Mouse (Mus musculus) cerebellum, adult 11-12 months (tissue): Measurements from ENCODE around the gene Greb1.
"Not testable (repeated sequence)": the region's sequence is repeated elsewhere in the genome, so short reads cannot be mapped to it uniquely, and the experiment has no call there.

Experiments
- DNase-seq: peaks from one replicate; pipeline ENCODE4 v3.0.0; 2022

Gene Greb1

DNA sequence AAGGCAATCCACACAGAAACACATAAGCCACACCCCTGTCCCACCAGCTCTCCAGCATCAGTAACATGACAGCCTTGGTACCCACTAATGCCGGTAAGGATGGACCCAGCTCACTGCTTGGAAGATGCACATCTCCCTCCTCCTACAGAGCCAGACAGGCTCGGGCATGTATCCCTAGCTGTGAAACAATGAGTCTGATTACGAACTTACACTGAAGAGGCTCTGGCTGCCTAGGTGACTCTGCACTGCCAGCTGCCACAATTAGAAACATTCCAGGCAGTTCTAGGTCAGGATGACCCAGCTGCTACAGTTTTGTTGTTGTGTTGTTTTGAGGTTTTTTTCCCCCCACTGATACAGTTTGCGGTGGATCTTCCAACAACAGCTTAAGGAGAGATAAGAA is 40.4 kb downstream of the Greb1 start:
- DNase-seq = no peak

DNA sequence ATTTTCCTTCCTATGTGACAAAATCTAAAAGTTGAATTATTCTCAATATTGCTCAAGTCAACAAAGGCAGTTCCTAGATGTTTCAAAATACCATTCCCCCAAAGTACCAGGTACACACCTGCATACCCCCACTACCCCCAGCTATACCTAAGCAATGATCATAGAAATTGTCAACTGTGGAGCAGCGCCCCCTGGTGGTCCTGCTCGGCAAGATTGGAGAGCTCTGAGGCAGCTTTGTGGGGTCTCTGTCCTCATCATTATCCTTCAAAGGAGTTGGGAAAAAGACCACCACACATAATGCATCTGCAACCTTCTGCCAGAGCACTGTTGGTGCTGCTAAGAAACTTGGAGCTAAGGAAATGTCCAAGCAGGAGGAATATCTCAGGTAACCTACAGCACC is 46.4 kb downstream of the Greb1 start:
- DNase-seq = no peak

DNA sequence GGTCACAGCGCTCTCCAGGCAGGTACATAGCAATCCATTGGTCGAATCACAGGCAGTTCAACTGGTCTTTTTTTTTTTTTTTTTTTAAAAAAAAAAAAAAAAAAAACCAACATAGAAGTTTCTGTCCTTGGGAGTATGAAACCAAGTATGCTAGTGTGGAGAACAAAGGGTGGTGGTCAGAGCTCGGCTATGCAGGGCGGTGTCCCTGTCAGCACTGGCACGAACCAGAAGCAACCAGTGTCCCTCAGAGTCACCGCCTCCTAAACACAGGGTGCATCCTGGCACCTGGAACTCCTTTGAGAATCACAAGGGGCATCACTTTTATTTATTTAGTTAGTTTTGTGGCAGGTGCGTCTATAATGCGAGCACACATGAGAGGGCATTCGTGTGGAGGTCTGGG is 47.1 kb downstream of the Greb1 start:
- DNase-seq = no peak

DNA sequence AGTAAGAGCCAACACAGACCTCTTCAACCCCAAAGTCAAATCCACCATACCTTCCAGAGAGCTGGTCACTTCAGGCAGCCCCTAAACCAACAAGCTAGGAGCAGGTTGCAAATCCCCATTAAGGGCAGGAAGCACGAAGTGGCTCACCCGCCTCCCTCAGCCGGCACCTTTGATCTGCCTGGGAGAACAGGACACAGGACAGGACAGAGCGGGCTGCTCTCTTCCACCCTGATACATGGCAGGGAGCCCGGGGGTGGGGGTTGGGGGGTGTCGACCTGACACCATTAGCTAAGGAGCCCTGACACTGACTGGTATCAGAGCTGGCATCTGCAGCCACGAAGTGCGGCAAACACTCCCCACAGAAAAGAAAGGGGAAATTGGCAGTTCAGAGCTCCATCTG is 47.6 kb downstream of the Greb1 start:
- no peak for DNase-seq

DNA sequence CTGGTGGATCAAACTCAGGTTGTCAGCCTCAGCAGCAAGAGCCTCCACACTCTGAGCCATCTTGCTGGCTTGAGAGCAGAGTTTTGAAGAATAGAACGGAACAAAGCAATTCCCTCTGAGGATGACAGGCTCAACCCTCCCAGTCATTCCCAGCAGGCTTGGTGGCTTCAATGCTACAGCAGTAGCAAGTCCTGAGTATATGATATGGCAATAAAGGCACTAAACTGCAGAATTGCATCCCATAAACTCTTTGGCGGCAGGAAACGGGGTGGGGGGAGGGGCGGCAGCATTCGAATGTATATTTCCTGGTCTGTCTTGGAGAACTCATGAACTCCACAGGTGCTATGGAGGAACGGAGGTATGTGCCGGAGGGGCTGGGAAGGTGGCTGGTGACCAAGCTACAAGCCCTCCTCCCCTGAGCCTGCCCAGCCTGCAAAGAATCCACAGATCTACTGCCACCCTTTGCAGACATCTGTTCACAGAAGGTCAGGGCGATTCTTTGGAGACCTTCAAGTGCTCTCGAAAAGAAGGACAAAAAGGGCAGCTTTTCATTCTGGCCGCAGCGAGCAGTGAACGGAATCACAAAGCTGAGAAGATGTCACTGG is 48.3 kb downstream of the Greb1 start:
- DNase-seq = no peak

DNA sequence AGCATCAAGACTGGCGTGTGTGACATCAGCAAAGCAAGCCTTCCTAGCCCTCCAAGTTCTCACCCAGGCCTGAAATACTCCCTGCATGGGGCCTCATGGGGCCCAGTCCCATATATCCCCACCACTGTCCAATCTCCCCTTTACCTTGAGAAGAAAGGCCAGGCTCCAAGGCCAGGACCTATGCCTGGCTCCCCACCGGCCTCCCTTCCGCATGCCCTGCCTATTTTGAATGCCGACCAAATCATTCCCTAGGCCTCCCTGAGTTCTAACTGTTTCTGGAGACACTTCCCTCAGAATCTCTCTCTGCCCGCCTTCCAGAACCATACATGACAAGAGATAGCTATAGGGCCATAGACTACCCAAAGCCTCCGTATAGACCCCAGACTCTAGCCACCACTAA is 49.1 kb downstream of the Greb1 start:
- no peak for DNase-seq

DNA sequence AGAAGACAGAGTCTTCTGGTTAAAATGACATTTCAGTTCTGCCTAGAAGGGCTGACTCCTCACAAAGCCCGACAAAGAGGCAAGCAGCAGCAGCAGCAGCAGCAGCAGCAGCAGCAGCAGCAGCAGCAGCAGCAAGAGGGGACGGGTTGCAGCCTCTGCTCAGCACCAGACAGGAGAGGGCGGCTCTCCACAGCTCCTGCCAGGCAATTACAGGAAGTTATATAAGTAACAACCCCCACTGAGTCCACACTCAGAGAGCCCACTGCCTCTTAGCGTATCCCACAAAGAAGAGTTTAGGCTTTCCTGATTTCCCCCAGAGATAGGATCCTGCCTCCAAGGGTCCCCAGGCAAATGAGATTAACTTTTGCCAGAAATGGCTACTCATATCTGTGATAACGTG is 60.6 kb downstream of the Greb1 start:
- DNase-seq = no peak

DNA sequence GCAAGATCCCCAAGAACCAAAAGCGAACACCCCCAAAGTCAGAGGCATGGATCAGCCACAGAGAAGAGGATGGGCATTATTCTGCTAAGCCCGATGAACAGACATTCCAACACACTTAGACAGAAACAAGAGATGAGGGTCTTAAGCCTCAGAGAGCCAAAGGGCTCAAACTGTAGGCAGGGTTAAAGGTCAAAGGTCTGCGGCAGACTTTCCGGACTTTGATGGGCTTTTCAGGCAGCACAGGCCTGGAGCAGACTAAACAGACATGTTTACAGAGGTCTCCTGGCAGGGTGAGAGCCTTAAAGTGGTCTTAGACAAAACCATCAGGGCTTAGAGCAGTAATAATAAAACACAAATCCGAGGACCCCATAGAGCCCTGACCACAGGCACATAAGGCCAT is 63.4 kb downstream of the Greb1 start:
- no peak for DNase-seq

DNA sequence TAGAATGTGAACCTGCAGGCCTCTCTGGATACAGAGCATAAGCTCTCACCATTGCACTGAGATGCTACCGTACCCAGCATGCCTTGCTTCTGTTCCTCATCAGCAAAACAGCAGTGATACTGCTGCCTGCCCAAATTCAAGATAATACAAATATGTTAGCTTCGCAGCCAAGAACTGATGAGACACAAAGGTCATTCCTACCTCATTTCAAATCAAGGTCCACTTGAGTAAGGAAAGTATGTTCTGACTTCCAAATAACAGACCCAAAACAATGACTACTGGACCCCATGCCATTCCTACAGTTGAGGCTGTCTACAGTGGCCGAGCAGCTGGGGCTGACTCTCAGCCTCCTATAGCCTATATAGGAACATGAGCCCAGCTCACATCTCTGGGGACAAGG is 66.0 kb downstream of the Greb1 start:
- DNase-seq = no peak

DNA sequence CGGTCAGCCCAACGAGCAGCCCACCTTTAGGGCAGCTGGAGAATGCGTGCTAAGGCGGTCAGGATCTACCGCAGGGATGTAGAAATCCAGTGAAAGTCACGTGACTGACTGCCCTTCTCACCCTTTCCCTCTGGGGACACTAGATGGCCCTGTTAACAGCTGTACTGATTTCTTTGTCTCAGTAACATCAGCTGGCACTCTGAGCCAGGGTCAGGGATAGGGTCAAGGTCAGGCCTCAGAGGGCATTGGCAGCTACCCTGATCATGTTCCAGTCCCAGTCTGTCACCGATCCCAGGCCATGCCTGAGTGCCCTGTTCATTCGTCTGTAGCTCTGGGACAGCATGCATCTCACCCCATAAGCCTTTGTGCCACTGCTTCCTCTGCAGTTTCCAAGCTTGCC is 66.7 kb downstream of the Greb1 start:
- no peak for DNase-seq

DNA sequence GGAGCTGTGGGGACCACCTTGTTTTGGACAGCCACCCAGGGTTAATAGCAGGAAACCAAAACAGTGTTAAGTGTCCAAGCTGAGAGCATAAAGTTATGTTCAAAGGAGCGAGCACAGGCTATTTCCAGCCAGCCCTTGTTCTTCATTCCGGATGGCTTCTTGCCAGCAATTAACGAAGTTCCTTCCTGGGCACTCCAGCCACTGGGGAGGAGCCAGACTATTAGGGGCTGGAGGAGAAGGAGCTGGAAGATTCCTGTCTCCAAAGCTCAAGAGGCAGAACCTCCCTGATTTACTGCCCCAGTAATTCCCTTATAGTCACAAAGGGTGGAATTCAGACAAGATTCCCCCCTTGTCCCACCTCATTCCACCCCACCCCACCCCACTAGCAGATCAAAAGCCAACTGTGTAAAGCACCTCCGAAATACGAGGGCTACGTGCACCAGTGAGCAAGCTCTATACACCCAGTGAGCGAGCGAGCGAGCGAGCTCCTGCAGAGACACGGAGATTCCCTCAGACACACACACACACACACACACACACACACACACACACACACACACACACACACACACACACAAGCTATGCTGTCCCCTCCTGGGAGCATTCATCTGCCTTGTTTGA is 69.5 kb downstream of the Greb1 start:
- no peak for DNase-seq

DNA sequence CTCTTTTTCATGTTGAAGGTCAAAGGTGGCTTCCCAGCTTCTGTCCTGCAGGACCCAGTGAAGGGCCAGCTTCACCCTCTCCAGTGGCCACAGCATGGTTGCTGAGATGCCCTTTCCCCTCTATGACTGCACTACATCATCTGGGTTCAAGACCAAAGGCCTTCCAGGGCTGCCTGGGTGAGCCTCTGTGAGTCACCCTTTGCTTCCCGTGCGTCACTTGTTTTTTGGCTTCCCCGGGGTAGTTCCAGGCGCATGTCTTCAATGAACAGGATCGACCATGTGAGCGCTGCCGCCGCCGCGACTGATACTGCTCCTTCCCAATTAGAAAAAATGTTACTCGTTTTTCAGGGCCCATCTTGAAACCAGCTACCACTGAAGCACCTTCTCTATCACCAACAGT is 70.5 kb downstream of the Greb1 start:
- no peak for DNase-seq

DNA sequence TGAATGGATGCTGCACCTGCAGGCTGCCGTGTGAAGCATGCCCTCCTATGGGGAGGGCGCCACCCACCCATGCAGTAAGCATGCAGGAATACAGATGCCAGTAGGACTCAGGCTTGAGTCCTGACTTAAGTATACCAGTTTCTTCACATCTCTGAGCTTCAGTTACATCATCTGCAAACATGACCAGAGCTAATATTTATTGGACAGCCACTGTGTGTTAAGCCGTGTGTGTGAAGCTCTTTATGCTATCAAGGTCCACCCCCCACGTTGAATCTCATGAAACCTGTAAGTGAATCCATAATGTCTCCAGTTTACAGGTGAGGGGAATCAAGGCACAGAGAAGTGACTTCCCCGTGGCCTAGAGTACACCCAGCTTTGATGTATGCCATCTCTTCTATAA is 72.5 kb downstream of the Greb1 start:
- no peak for DNase-seq

DNA sequence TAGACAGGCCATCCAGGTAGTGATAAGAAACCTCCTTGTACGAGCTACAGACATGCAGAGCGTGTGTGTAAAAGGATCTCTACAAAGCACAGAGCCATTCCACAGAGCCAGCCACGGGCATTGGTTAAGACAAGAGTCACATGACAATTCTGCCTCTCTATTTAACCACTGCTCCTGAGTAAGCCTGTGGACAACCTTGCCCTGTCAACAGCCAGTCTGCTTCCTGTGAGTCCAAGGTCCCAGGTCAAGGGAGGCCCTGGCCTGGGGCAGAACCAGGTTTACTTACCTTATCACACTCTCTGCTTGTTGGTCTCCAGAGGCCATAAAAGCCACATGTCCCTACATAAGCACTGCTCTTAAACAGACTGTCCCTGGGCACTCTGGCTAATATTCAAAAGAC is 74.5 kb downstream of the Greb1 start:
- no peak for DNase-seq

DNA sequence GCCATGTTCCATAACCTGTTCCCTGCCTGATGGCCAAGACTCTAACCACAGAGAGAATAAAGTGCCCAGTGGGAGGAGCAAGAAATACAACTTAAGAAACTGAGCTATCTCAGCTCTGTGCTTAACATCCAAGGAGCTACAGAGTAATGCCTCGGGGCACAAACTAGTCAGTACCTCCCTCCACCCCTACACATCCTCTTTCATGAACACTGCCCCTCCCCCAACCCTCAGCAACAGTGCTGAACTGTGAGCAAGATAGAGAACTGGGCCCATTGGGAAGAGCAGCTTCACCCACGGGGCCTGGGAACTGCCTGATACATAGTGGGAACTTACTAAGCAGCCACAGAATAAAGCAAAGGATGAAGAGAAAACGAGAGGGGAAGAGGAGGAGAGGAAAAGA is 77.1 kb downstream of the Greb1 start:
- no peak for DNase-seq

DNA sequence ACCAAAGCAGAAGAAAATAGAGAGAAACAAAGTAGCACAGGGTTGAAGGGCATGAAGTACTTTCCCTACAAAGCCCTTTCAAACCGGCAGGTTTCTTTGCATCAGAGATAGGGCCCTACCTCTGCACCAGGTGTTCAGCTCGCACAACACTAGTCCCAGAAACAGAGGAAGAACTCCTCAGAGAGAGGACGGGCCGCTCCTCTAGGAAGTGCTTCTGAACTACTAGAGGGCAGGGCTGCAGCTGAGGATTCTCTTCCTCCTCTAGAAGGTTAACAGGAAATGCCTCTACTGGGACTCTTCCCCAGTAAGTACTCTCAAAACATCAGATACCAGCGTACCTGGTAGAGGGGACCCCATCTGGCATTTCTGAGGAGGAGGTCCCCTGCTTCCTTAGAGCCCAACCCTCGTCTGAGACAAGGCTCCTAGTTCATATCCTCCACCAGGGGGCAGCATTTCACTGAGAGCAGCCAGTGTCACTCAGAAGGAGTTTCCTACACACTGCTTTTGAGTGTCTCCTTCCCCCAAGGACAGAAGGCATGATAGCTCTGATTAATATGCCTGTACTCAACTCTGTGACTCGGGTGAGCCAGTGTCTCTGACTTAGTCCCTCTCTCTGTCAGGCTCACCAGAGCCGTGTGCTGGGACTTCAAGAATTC is 81.9 kb downstream of the Greb1 start:
- DNase-seq = no peak

DNA sequence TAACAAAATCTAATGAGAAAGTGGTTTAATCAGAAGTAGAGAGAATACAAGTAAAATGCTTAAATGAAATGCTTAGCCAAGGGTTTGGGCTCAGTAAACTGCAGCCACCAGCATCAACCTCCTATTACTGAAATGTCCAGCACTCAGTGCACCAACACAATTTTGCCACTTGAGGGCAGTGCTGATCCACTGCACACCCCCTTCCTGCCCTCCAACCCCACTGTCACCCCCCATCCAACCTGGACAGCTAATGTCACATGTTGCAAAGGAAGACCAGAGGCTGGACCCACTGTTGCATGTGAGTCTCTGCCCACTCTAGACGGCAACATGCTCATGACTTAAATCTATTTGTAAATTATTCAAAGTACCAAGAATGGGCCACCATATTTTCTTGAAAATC is 83.0 kb downstream of the Greb1 start:
- DNase-seq = no peak

DNA sequence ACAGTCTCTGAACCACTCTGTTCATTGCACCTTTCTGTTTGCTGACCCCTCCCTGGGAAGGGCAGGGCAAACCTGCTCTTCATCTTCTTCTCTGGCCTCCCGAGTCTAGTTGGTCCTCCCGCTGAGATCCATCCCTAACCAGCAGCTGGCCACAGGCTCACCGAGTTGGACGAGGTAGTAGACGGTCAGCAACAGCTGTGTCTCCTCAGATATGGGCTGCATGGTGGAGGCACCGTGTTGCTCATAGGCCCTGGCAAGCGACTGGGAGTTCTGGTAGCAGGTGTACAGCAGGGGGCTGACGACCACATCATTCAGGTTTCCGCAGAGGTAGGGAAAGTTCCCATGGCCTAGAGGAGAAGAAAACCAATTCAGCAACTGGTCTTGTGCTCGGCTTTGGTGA is 86.1 kb downstream of the Greb1 start:
- DNase-seq = no peak

DNA sequence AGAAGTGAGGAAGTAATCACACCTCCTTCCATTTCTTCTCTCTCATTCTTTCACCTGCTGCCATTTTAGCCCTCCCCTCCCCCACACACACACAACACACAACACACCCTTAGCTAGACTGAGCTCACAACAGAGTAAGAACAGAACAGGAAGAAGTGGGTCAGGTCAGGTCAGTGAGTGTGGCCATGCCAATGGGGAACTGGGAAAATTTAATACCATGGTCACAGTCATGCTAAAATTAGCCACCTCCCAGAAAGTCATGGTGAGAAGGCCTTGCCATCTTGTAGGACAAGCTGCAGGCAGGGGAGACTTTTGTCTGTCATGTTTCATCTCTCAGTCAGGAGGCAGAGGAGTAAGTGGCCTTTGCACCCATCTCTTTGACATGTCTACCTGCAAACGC is 102.0 kb downstream of the Greb1 start:
- no peak for DNase-seq

DNA sequence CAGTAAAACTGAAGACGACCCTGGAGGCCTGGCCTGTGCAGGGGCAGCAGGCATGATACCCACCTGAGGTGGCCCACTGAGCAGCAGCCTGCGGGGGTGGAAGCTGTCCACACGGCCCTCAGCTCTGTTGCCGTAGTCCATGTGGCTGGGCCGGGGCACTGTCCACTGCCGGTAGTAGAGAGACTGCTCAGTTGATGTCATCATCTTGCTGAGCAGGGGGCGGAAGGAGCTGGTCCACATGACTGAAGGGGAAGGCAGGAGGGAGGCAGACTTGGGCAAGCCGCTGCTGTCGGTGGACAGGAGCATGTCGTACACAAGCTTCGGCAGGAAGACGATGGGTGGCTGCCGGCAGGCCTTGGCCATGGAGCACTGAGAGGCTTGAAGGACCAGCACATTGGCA is 104.5 kb downstream of the Greb1 start:
- DNase-seq = no peak

DNA sequence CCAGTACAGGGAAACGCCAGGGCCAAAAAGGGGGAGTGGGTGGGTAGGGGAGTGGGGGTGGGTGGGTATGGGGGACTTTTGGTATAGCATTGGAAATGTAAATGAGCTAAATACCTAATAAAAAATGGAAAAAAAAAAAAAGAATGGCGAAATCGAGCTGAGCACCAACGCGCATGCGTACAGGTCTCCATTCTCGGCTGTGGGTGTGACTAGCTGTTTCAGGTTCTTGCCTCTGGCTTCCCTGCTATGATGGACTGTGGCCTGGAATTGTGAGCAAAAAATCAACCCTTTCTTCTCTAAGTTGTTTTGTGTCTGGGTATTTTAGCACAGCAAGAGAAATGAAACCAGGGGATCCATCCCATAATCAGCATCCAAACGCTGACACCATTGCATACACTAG is 105.4 kb downstream of the Greb1 start:
- DNase-seq = not testable (repeated sequence)

DNA sequence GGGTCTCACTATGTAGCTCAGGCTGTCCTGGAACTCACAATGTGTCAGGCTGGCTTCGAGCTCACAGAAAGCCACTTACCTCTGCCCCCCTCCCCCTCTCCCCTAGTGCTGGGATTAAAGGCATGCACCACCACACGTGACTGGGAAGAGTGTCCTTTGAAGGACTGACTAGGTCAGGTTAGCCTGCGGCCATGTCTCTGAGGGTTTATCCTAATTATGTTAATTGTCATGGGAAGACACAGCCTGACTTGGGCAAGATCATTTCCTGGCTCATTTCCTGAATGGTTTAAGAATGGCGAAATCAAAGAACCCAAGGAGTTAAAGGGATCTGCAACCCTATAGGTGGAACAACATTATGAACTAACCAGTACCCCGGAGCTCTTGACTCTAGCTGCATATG is 105.9 kb downstream of the Greb1 start:
- DNase-seq = no peak

DNA sequence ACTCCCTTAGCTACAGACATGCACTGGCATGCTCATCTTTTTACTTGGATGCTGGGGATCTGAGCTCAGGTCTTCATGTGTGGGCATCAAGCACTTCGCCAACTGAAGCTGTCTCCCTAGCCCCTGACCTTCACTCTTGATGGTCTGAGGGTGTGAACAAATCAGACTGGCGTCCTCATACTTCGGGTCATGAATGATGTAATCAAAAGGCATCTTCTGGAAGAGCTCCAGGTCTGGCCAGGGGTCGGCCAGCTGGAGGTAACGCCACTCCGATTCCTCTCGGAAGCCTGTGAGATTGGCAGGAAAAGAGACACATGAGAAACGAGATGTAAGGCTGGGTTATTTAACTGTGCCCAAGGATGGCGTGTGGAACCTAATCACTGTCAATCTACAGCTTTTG is 110.1 kb downstream of the Greb1 start:
- DNase-seq = no peak

DNA sequence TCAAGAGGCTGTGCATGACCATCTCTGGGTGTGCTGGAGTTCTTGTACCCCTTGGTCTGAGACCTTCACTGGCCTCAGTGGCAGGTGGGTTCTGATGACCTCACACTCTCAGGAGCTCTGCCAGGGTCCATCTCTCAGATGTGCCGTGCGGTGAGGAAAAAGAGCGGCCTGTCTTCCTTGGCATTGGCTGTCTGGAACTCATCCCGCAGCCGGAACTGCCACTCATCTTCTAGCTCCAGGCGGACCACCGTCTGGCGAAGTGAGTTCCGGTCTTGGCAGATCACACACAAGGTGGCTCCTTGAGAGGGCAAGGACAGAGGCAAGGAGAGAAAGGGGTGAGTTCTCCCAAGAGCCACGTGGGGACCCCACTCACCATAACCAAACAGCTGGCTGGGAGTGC is 128.4 kb downstream of the Greb1 start:
- no peak for DNase-seq

DNA sequence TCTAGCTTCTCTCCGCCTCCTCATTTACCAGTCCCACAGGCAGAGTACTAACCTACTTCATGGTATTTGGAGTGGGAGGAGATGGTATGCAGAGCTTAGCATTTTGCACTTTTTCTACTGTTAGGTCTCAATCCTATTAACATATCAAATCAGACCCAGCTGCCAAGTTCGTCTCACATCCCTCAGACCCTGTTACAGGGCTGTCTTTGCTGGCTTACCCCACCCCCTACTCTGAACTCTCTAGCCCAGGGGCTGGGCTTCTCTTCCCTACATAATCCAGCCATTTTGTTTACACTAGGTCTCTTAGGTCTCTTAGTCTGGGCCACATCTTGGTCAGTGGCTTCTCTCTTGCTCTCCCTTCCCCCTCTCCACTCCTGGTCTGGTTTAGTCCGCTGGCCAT is 131.5 kb downstream of the Greb1 start:
- DNase-seq = no peak
